Mouse (Mus musculus): ENCODE data around the gene Klrb1a.
A peak's percentile ranks its signal among the peaks of the same experiment; 100 is the strongest.
"Not testable (repeated sequence)": the region's sequence is repeated elsewhere in the genome, so short reads cannot be mapped to it uniquely, and the experiment has no call there.

The Klrb1a gene

GRCm38 (mm10) chr6:128623433-128623832 lies at the start of gene Klrb1a:
TSS of gene Klrb1a (minus strand) at chr6:128623533.
- DNase-seq: not testable (repeated sequence)

DNA sequence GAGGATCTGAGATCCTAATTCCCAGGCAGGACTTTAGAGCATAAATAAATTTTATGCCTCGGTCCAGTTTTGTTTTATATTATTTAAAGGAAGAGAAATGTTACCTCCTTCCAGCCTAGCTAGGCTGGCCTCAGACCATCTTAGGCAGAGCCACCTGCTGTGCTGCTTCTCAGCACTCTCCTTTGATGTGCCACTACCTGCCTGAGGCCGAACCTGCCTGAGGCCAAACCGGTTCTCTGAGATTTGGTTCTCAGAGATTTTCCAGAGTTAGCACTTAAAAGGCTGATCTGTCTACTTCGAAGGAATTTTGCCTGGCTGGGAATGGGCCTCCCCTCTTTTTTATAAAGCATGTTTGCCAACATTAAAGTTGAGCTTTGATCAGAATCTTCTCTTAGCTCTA lies 46.6 kb upstream of the Klrb1a start:
- no peak for DNase-seq

- DNase-seq: no peak
These were observed 38.9 kb upstream of the Klrb1a start, which contains the start of gene Clec2h for GRCm38 (mm10) chr6:128662206-128662605. TSS of gene Clec2h (plus strand) at chr6:128662385.

GRCm38 (mm10) chr6:128661249-128661648 lies 37.9 kb upstream of the Klrb1a start:
- no peak for DNase-seq

- DNase-seq: no peak
These were observed 29.6 kb upstream of the Klrb1a start for GRCm38 (mm10) chr6:128652938-128653337.

GRCm38 (mm10) chr6:128650827-128651226 lies 27.5 kb upstream of the Klrb1a start:
- not testable (repeated sequence) for DNase-seq

DNA sequence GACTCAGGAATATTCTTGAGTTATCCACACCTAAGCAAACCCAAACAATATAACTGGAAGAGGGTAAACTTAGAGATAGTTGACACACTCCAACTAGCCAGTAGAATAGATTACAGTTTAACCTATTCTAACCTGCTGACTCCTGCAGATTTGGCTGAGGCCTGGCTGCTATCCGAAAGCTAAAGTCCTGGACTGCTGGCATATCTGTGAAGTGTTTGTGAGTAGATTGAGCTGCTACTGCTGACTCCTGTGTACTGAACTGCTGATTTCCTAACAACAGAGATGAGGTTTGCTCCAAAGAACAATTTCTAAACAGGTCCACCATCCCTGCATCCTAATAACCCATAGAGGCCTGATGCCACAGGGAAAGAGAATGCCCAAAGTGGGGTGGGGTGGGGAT lies 26.9 kb upstream of the Klrb1a start:
- no peak for DNase-seq

DNA sequence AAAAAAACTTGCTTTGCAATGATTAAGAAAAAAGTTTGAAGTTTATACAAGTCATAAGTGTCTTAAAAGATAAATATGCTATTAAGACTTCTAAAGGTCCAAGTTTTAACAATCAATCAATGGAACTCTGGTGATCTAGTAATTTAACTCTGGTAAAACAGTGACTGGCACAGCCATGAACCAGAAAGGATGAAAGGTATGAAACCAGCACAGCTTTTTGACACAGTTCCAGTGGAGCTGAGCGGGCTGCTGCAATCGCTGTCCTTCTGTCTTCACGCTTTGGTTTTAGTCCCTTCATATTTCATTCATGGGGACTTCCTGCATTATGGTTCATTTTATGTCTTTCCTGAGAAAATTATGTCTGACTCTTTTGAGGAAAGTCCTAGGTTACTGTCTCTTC lies 26.3 kb upstream of the Klrb1a start:
- DNase-seq: no peak

DNA sequence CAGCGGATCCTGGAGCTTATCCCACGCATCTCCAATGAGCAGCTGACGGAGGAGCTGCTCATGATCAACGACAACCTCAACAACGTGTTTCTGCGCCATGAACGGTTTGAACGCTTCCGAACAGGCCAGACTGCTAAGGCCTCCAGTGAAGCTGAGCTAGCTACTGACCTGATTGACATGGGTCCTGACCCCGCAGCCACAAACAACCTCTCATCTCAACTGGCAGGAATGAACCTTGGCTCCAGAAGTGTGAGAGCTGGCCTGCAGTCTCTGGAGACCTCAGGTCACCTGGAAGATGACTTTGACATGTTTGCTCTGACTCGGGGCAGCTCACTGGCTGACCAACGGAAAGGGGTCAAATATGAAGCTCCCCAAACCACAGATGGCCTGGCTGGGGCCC lies 22.4 kb upstream of the Klrb1a start:
- not testable (repeated sequence) for DNase-seq

DNA sequence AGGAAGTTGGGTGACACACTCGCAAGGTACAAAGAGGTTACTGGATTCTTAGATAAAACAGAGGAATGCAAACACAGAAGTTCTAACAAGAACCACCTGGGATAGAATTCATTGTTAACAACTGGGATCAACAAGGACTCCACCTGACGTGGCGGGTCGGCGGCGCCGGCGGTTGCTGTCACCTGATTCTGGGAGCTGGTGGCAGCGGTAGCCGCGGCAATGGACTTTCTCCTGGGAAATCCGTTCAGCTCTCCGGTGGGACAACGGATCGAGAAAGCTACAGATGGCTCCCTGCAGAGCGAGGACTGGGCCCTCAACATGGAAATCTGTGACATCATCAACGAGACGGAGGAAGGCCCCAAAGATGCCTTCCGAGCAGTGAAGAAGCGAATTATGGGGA lies 21.4 kb upstream of the Klrb1a start:
- DNase-seq: not testable (repeated sequence)

- no peak for DNase-seq
These were observed 20.7 kb upstream of the Klrb1a start for GRCm38 (mm10) chr6:128643999-128644398.

- DNase-seq: no peak
These were observed 17.9 kb upstream of the Klrb1a start for GRCm38 (mm10) chr6:128641116-128641716.

DNA sequence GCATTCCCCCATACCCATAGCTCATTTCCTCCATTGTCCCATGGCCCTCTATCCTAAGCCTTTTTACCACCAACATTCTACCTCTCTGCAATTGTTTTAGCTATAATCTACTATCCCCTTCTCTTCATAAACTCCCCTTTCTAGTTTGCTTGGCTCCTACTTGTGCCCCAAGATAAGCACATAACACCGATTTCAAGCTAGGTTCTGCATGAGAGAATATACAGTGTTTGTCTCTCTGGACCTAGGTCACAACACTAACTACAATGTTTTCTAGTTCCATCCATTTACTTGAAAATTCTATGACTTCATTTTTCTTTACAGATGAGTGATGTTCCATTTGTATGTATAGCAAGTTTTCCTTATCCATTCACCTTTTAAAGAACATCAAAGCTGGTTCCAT lies 17.3 kb upstream of the Klrb1a start:
- DNase-seq: no peak

DNA sequence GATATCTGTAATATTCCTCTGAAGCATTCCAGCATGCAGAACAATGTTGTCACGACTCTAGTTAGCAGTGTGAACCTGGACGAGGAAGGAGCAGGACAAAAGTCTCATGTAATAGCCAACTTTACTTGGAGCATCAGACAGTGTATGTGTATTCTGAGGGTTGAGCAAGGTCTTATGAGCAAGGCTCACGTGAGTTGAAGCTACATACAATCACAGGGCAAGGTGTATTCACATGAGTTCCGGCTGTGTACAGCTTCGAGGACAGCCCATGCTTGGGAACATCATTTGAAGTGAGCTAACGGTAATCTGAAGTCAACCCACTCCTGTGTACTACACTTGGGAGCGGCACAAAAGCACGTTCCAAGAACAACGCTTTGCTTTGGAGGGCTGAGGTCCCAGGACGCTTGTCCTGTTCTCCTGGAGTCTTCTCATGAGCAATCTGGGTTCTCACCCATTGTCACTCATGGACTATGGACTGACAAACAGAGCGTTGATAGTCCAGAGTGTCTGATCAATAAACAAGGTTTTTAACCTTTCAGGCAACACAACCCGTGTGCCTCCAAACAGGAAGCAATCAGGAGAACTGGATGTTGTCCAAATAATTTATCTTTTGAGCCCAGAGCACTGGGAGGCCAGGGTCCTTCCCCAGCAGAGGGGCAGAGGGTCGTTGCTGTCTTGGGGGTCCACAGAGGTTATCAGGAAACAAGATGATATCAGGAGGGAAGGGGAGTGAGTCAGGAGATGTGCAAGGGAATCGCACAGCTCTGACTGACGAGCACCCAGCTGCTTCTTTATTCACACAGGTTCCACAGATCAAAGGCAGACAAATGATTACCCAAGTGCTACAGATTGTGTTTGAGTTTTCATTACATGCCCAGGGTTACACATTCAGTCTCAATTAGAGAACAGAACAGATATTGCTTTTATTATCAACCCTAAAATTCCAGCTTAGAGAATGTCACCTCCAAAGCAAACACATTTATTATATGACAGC lies 7.9 kb upstream of the Klrb1a start:
- DNase-seq: not testable (repeated sequence)

DNA sequence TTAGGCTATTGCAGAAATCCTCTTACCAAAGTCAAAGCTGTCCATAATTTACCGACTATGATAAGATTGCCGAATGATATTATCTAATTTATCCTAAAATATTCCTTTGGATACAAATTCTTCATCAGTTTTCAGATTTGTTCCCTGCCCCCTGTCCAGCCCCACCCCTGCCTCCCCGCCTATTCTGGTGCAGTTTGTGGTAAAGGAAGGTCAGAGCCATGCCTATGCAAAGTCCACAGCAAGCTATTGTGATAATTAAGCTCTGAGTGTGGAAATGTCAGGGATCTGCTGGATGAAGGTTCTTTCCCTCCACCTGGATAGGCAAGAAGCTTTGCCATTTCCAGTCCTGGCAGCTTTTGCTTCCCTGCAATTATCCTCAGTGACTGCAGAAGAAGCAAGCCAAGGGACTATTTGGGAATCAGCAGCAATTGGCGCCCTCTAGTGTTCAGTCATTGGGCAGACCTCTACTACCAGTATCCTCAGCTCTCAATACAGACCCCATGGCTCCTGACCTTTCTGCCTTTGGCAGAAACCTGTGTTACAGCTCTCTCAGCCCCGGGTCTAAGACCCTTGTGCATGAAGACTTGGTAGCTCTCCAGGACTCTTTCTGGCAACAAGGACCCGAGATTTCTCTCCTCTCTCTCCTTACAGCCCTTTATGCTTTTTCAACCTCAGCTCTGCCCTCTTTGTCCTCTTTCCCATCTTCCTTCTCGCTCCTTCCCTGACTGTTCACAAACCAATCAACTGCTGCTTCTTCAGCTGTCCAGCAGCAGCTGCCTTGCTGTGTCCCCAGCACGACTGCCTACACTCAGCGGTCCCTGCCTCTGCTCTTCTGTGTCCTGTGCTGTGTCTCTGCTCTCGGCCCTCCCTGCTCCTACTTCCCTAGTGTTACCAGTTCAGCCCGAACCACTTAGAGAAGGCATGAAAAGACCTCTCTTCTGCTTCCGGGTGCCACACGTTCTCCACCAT lies 6.7 kb upstream of the Klrb1a start:
- DNase-seq: peak; percentile 68

GRCm38 (mm10) chr6:128625246-128625645 lies 1.9 kb upstream of the Klrb1a start:
- not testable (repeated sequence) for DNase-seq

- DNase-seq: no peak
These were observed 1.1 kb upstream of the Klrb1a start for GRCm38 (mm10) chr6:128624425-128624824.

- DNase-seq: no peak
These were observed 600 bp downstream of the Klrb1a start for GRCm38 (mm10) chr6:128622733-128623132.

DNA sequence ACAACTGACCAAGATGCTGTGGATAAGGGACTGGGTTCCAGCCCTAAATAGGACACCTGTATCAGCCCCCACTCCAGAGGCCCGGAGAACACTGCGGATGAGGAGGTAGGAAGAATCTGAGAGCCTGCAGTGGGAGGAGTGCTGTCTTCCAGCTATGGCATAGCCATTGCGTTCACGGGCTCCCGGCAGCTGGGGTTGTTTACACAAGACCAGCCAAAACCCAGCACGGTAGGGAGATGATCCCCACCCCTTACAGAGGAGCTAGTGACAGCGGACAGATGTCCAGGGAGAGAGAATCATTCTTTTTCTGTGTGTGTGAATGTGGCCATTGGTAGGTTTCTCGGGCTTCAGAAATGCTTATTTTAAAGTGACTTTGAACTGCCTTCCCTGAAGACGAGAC lies 17.0 kb downstream of the Klrb1a start:
- DNase-seq: no peak

DNA sequence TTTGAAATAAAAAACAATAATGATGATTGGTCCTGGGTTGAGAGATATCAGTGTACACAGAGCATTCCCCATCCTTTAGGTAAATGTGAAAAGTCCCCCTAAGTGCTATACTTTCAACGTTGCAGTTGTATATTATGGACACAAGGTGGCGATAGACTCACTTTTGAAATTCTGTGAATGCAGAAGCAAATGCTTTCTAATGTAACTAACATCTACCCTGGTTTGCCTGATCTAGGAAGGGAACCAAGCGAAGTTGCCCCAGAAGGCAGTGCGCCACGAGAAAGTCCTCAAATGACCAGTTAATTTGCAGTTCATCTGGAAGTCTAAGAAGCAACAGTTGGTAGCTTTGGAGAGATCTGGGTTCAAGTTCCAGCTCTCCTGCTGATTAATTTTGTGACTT lies 18.8 kb downstream of the Klrb1a start:
- DNase-seq: peak; percentile 54

DNA sequence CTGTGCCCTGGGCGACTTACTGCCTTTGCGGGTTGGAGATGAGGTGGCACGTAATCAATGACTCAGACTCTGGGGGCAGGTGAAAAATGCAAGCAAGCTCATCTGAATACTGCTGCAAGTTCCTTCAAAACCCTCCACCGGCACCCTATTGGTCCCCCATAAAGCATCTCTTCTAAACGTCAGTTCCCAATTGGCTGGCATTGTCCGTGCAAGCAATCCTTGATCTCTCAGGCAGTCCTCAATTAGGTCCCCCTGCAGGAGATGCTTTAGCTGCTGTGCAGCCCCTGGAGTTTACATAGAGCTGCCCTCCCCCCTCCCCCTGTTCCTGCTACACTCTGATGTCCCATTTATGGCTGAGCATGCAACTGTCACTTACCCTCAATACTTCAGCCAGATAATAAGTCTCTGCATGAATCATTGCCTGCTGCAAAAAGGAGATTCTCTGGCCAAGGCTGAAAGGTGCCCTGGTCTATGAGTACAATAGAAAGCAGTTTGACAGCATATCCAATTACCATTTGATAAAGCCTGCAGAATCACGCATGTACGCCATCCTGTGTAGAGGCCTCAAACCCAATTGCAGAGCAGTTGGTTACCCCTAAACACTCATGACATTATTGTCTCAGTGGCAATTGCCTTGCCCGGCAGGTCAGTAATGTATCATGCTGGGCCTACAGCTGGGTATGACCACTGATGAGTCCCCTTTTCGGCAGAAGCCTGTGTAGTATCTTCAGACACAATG lies 20.7 kb downstream of the Klrb1a start:
- DNase-seq: no peak

- DNase-seq: no peak
These were observed 21.3 kb downstream of the Klrb1a start for GRCm38 (mm10) chr6:128602026-128602425.

Data from embryo, embryonic 11 days (tissue).